Mouse (Mus musculus) spleen, postnatal 14 days (tissue): ENCODE data around the gene Xab2.

ENCODE experiments used
- DNase-seq, 2 experiments: peaks; one replicate each; pipeline ENCODE4 v3.0.0; 2021 to 2022; ENCODE audit warnings: low spot score in 2 of 2

Xab2 gene

DNA sequence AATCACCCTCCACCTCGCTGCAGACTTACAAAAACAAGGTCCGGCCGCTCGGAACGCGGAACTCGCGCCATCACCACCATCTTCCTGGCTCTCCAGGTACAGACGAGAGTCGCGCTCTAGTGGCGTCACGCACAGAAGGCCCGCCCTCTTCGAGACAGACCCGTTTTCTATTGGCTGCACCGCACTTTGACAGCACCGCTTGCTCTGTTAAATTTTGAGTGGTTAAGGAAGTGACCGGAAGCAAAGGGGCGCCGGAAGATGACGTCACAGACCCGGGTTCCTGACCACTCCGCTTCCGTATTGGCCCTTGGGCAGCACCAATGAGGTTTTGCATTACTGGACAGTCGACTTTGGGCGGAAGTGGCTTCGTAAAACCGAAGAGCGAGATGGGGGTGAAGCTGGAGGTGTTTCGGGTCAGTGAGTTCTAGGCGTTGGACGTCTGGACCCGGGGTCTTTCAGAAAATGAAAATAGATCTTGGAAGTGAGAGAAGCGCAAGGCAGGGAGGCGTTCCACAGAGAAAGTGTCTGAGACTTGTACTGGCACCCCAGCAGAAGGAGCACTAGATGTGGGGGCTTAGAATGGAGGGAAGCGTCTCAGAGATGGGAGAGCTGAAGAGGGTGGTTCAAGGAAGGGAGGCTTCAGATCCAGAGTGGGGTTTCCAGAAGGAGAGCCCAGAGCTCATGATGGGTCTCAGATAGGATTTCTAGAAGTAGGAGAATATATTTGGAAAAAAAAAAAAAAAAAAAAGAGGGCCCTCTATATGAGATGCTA lies at the start of gene Xab2, which contains the start of gene Pet100:
Gene Xab2, minus strand, starts transcription at position 118 of the 772 bp plus-strand sequence.
Gene Pet100, plus strand, starts transcription at position 350 of the 772 bp plus-strand sequence.
- DNase-seq, result peak; percentile 94 to 97

DNA sequence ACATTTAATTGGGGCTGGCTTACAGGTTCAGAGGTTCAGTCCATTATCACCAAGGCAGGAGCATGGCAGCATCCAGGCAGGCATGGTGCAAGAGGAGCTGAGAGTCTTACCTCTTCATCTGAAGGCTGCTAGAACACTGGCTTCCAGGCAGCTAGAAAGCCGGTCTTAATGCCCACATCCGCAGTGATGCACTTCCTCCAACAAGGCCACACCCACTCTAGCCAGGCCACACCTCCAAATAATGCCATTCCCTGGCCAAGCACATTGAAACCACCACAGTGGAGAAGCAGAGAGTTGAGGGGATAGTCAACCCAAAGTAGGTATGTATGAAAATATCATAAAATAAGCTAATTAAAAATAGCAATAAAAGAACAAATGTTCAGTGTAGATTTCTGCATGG lies 49.3 kb upstream of the Xab2 start:
- DNase-seq, result no peak

DNA sequence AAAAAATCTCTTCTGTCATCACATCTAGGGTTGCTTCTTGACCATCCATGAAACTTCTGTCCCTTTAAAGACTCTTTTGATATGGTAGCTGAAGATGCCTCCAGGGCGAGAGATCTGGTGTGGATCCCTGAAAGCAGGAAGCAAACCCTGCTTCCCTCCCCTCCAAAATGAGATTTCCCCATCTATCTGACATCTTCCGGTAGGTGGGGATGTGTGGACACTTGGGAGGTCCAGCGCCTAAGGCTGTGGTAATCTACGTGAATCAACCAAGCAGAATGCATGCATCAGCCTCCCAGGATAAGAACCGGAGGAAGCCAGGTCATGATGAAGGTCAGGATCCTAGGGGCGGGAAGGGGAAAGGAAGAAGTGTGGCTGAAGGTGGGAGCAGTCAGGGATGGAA lies 44.4 kb upstream of the Xab2 start, which contains the start of gene Mcemp1:
Gene Mcemp1, plus strand, starts transcription at position 248 of the 400 bp plus-strand sequence.
- DNase-seq, result no peak

DNA sequence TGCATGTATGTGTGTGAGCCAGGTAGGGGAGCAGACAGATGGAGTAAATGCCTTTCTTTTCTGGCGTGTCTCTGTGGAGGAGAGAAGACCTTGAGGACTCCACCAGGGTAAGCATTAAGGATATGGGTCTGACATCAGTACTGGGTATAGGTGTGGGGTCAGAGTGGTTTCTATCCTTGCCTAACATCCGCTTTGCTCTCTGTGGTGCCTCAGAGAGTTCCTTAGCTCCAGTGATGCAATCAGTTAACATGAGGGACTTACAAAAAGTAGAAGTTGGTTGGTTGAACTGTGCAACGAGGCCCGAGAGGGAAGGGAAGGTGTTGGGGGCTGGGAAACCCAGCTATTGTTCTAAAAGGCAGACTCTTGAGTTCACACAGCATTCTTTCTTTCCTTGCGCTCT lies 43.3 kb upstream of the Xab2 start:
- DNase-seq, result no peak

DNA sequence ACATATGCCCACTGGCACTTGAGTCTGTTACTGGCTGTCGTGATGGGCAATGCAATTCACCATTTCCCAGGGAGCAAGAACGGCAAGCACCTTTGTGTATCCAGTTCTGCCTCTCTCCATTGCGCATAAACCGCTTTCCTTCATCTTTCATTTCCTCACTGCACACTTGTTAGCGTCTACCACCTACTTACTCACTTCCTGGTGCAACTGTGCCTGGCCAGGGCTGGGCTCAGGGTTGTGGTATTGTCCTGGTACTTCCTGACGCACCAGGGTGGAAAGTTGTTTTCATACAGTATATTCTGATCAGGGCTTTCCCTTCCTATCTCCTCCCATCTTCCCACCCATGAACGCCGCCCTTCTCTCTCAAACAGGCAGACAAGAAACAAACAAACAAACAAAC lies 39.8 kb upstream of the Xab2 start:
- no peak for DNase-seq

DNA sequence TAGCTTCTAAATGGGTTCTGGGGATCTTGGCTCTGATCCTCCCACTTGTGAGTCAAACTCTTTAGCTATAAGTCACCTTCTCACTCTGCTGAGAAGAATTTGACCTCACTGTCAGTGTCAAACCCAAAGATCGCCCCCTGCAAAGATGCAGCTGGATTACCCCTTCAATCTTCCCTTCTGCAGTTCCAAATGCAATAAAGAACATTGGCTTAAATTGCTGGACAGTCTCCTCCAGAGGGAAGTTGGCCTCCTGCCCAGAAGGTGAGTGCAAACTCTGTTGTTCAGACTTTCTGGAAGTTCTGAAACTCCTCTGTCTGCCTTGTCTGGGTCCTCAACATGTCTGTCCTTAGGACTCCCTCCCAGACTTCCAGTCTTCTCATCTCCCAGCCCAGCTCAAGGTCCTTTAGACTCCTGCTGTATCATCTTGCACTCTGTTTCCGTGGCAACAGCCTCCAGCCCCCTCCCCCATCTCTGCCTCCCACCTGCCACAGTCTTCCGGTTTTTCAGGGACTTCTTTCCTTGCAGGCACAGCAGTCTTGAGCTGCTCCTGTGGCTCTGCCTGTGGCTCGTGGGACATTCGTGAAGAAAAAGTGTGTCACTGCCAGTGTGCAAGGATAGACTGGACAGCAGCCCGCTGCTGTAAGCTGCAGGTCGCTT lies 35.7 kb upstream of the Xab2 start:
- DNase-seq, result no peak

DNA sequence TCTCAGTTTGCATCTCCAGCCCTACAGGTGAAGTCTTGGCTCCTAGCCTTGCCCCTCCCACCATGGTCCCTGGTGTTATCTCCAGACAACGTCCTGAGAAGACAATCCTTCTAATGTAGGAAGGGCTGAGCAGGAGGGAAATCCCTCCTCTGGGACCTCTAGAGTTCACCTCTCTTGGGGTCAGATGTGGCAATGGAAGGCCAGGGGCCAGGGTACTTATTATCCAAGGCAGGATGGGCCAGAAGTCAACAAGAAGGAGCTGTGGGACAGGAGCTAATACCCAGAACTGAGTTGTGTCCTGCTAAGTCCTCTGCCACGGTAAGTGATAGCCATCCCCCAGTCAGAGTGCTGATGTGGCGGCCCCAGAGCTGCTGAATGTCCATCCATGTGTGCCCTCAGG lies 34.4 kb upstream of the Xab2 start, which contains the start of gene Retn:
Gene Retn, plus strand, starts transcription at position 245 of the 400 bp plus-strand sequence.
- DNase-seq, result no peak

DNA sequence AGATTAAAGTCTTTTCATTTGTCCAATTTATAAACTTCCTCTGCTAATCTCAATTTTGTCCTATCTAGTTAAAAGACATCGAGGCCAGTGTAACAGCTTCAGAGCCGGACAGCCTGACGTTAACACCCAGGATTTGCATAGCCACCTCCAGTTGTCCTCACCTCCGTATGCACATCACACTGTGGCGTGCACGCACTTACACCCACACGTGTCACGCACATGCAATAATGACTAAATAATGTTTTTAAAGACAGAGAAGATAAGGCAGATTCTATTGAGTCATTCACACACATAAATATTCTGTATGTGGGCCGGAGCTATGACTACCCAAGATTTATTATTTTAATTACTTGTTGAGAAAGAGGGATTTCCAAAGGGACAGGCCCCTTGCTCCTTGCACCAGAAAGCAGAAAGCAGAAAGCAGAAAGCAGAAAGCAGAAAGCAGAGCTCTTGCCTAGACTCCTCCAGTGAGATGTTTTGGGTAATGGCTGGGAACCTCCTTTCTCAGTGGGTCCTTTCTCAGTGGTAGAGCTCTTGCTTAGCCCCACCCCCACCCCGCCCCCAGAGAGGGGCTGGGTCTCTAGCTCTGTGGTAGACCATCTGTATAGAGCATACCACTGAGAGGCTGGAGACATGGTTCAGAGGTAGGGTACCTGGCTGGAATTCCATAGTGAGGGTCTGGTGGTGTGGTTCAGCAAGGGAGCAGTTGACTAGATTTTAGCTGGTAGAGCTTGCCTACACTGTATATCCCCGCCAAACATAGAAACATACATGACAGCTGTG lies 33.8 kb upstream of the Xab2 start:
- no peak for DNase-seq

DNA sequence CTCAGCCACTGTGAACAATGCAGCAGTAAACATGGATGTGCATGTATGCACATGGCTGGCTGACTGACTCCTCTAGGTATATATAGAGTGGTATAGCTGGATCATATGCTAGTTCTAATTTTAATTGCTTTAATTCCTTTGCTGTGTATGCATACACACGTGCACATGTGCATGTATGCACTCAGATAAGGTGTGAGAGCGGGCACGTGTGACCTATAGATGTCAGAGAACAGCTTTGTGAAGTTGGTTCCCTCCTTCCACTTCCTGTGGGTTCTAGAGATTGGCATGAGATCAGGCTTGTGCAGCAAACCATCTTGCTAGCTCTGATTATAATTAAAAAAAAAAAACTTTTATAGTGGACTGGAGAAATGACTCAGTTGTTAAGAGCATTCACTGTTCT lies 31.7 kb upstream of the Xab2 start:
- DNase-seq, result no peak

DNA sequence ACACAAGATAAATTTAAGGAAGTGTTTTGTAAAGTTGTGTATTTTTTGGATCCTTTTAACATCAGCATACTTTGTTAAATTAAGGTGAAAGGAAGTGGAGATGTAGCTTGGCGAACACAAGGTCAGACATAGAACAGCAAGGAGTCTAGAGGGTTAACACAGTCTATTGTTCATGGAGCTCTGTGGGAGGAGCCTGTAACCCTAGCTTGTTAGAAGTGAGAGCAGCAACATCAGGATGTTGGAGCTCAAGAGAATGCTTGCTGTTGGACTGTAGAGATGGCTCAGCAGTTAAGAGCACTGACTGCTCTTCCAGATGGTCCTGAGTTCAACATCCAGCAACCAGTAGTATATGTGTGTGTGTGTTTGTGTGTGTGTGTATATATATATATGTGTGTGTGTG lies 27.9 kb upstream of the Xab2 start:
- no peak for DNase-seq

DNA sequence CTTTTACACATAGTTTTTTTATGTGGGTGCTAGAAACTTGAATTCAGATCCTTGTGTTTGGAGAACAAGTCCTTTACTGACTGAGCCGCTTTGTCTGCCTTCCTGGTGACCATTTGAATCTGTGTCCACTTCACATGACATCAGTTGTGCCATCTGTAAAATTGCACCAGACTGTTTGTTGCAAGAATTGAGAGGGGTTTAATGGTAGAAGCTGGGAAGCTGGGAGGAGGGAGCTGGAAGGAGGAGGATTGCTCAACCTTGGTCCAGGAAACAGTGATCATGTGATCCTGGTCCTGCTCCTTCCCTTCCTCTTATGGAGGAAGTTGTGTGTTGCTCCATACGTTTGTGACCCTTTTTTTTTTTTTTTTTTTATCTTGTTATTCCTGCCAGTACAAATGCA lies 27.2 kb upstream of the Xab2 start:
- no peak for DNase-seq

DNA sequence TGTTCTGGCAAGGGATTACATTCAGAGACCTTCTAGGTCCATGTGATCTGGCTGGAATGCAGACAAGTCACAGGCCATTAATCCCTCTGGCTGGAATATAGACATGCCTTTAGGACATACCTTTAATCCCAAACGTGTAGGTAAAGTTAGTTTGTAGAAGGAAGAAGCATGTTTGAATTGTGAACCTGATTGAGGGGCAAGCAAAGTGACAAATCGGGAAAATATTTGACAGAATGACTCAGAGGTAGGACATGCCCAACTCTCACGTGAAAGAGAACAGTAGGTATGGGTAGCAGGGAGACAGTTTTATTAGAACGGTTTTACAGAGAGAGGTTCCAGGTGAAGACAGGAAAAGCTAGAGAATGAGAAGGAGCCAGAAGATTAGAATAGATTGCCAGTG lies 26.4 kb upstream of the Xab2 start:
- no peak for DNase-seq

DNA sequence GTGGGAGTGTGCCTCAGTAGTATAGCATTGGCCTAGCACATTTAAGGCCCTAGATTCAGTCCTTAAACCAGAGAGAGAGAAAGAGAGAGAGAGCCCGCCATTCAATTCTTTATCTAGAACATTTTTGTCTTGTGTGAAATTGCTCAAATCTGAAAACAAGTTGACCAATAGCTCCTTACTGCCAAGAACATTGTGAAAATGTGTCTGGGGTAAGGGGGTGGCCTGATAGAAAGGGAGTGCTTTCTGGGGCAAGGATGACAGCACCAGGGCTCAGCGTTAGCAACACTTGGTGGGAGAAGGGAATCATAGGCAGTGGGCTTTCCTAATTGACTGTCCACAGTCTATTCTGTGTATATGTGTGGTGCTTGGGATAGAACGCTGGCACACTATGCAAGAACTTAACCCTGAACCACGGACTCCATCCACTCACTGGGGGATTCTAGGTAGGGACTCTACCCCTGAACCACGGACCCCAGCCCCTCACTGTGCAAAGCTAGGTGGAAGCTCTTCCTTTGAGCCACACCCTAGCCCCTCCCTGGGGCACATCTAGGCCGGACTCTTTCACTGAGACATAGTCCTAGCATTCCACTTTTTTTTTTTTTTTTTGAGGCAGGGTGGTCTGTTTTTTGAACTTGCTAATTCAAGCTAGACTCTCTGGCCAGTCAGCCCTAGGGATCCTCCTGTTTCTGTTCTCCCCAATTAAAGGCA lies 25.9 kb upstream of the Xab2 start:
- DNase-seq, result no peak

DNA sequence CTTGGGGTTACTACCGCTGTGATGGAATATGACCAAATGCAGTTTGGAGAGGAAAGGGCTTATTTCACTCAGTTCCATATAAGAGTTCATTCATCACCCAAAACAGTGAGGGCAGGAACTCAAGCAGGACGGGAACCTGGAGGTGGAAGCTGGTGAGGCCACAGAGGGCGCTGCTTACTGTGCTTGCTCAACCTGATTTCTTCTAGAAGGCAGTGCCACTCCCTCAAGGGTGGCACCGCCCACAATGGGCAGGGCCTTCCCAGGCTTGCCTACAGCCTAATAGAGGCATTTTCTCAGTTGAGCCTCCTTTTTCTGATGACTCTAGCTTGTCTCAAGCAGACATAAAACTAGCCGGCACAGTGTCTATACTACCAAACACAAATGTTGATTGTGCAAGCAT lies 24.7 kb upstream of the Xab2 start:
- DNase-seq, result peak in 1 of 2 experiments; percentile 42

DNA sequence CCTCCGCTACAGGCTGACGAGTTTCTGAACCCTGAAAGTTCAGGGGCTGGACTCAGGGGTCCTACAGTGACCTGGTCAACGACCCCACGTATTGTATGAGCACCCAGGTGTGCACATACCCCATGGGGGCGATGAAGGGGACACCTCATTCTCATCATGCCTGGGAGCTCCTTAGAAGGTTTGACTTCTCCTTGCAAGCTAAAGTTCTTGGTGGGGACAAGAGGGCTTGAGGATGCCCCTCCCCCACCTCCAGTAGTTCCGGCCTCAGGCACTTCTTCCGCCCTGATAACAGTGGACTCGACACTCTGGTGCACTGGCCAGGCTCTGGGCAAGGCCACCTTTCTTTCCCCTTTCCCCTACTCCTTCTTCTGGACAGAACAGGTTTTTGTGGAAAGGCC lies 10.4 kb upstream of the Xab2 start:
- no peak for DNase-seq

DNA sequence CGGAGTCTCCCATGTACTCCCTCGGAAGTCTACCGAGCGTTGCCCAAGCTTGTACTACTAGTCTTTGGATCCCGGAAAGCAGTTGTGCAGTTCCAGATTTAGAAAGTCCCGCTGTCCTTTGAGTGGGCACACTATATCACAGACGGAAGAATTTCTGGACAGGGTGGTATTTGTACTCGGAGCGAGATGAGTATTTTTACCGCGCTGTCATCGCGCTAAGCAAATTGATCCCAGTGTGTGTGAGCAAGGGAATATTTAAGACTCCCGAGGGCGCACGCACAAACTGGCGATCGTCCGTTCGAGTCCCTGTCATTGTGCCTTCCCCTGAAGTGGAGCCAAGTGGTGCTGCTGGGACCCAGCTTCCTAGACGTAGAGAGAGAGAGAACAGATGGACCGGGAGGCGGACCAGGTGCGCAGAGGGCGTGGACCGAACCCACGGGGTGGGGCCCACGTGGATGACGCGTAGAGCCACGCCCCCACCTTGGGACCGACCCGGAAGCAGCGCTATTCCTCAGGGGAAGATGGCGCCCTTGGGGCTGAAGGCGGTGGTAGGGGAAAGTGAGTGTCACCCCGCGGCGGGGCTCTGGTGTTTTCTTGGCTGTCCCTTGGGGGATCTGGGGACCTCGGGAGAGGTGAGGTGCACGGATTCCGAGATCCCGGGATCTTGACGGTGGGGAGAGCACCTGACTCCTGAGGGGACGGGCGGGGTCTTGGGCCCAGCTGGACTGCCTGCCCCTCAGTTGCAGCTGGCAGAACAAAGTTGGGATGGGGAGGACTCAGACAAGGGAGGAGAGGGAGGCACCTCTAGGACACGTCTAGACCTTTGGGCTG lies 9.7 kb upstream of the Xab2 start, which contains the start of gene Stxbp2:
Gene Stxbp2, plus strand, starts transcription at position 309 of the 831 bp plus-strand sequence.
- peak; percentile 70 to 79 for DNase-seq

DNA sequence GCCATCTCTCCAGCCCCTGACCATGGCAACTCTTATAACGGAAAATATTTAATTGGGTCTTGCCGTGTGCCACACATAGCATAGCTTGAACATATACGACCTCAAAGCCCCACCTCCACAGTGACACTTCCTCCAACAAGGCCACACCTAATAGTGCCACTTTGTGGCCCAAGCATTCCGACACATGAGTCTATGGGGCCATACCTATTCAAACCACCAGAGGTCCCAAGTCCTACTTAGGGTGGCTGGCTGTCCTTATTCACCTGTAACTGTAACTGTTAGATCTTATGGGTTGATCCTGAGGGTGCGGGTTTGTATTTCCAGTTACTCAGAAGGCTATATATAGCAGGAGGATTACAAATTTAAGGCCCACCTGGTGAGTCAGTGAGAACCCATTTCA lies 6.9 kb upstream of the Xab2 start:
- peak in 1 of 2 experiments; percentile 31 for DNase-seq

DNA sequence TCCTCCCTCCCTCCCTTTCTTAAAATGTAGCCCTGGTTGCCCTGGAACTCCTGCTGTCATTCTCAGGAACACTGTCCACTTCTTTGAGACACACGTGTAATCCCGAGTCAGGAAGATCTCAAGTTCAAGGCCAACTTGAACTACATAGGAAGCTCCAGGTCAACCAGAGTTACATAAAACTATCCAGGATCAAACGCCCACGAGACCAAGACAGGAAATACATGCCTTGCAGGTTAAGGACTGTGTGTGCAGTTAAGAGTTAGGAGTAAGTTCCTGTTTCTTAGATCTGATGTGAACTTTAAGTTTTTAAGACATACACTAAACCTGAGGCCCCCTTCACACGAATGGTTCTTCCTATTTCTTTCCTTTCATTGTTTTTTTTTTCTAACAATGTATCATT lies 5.9 kb upstream of the Xab2 start:
- no peak for DNase-seq

DNA sequence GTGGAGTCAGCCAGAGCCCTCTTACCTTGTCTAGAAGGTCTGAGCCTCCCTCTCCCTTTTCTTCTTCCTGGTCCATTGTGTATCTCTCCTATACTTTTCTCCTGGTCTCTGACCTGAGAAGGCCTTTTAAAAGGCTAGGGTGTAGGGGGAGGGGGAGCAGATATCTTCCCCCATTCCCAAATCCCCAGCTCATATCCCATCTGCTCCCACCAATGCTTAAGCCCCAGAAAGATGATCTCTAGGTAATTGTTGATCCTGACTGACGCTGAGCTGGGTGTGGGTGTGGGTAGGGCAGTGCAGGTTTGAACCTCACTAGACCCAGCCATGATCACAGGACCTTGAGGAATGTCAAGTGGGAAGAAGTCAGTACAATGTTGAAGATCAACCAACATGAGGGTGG lies 4.3 kb upstream of the Xab2 start, which contains the start of gene Pcp2:
Gene Pcp2, minus strand, starts transcription at position 101 of the 400 bp plus-strand sequence.
- no peak for DNase-seq

DNA sequence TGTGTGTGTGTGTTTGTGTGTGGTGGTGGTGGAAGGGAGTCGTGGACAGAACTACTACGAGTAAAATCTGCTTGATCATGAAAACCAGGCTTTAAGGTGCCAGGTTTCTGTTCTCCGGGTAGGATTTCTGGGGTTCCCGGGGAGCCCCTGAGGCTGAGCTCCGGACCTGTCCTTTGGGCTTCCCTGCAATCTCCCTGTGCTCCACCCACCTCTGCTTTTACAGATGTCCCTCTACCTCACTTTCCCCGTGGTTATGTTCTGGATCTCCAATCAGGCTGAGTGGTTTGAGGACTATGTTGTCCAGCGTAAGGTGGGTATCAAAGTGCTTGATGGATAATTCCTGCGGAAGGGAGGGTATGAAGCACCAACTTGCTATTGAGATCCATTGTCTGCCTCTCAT lies 1.0 kb upstream of the Xab2 start:
- no peak for DNase-seq

DNA sequence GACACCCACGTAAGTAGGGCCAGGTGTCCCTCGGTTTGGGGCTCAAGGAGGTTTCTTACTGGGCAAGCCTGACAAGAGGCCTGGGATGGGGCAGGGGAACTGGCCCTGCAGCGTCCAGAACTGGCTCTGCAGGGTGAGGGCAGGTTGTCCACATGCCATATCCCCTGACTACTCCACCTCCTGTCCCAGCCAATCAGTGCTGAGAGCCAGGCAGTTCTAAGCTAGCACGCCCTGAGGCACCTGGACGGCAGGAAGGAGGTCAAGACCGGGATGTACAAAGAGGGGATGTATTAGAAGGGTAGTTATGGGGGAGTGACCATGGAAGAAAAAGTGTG lies 11.3 kb downstream of the Xab2 start:
- DNase-seq, result no peak
